Mouse (Mus musculus) gastrocnemius, adult 8-10 months (tissue): ENCODE results near the gene Macrod1. TPM values are rescaled to one million over a fixed set of nuclear protein-coding genes. Genes with fewer than 3 reads are reported as not detected.

Experiments used
- DNase-seq, 2 experiments: peaks; one replicate each; pipeline ENCODE4 v3.0.0; 2022; ENCODE audit warnings: low spot score in 2 of 2
- total RNA-seq, 4 experiments: library from RNA; stranded (reverse); gene quantifications; 2 replicates each; pipeline ENCODE4 v1.2.4; 2022

The Macrod1 gene
- total RNA-seq, 4 experiments from 2014 or later, result 279 to 336 (median 292) TPM

DNA sequence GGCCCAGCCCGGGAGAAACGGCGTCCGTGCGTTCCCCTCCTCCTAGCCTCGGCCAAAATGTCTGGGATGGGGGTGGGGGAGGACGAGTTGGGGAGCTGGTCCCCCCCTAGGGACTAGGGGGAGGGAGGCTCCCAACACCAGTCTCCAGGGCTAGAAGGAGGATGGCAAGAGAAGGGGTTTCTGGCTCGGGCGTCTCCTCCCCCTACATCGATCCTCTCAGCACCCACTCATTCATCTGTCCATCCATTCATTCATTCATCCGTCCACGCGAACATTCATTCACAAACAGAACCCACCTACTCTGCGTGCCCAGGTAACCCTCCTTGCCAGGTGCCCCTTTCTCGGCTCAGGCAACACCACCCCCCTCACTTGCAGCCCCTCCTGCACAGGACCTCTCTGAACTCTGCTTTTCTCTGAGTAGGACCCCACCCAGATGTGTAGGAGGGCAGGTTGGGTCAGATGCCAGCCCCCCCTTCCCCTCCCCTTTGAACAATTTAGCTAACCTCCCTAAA, 109.6 kb downstream of the Macrod1 start:
- no peak for DNase-seq

DNA sequence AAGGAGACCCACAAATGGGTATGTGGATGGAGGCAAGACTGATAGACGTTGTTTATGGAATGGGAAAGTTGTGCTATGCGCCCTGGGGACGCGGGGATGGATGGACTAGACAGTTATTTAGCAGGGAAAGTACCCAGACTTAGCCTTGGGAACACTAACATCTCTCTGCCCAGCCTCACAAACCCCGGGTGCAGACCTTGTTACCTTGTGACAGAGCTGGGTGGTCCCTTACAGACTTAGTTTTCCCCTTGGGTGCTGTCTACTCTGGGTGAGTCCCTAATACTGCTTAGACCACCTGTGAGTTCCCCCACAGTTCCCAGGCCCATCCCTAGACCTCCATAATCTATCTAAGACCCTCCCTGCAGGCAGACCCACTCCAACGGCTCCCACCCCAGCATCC, 110.2 kb downstream of the Macrod1 start:
- no peak for DNase-seq

- no peak for DNase-seq
Observed at GRCm38 (mm10) chr19:7168423-7168822, 111.8 kb downstream of the Macrod1 start.

DNA sequence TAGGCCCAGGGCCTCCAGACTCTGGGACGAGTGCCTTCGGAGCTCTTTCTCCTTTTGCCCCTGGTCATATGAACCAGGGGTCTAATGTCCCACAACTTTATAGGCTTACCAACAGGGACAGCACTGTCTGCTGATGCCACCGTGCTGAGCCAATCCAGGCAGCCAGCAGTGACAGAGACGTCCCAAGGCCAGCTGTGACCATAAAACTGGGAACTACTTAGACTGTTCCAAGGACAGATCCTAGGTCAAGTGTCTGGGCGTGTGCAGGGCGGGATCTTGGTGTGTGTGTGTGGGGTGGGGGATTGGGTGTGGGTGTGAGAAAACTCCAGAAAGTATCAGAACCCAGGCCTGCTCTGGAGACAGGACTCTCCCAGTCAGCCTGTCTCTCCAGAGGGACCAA, 114.3 kb downstream of the Macrod1 start:
- peak; percentile 33 to 36 for DNase-seq

DNA sequence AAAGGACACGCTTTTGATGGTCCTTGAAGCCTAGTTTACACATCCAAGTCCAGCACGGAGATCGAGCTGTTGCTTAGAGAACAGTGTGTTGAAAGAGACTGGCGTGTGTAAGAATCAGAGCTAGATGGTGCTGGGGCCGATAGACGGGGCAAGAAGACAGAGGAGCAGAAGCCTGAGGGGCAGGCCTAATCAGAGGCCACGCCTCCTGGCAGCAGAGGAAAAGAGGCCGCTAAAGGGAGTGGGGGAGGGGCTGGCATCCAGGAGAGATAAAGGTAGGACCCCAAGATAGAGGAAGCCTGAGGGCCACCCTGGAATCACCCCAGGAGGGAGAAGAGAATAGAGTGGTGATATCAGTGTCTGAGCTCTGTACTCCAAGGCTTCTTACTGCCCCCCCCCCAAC, 114.8 kb downstream of the Macrod1 start:
- DNase-seq, result no peak

DNA sequence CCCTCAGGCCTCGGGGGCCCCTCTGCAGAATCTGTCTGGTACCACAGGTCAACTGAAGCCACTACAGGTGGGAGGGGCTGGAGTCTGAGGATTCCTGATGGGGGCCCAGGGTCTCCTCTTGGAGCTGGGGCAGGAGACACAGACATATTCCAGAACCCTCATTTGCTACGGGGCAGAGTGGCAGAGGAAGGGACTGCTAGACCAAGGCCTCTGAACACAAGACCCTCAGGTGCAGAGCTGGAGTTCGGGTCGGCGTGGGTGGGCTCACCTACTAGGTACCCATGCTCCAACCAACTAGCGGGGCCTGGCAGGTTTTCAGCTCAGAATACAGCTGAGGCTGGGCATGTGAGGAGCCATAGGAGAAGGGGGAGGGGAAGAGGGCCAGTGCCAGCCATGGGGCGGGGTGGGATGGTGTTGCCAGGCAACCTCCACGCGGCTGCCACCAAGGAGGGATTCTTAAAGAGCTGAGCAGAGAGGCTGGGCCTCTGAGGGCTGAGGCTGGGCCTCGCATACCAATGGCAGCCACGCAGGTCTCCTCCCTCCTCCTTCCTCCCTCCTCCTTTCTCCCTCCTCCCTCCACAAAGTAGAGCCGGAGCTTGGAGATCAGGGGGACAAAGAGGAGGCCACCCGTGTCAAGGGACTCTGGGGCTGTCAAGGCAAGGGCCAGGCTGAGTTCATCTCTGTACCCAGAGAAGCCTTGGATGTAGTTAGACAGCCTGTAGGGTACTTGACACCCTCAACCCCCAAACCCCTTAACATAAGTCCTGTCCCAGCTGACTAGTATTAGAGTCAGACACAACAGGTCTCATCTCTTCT, 115.6 kb downstream of the Macrod1 start:
- no peak for DNase-seq

DNA sequence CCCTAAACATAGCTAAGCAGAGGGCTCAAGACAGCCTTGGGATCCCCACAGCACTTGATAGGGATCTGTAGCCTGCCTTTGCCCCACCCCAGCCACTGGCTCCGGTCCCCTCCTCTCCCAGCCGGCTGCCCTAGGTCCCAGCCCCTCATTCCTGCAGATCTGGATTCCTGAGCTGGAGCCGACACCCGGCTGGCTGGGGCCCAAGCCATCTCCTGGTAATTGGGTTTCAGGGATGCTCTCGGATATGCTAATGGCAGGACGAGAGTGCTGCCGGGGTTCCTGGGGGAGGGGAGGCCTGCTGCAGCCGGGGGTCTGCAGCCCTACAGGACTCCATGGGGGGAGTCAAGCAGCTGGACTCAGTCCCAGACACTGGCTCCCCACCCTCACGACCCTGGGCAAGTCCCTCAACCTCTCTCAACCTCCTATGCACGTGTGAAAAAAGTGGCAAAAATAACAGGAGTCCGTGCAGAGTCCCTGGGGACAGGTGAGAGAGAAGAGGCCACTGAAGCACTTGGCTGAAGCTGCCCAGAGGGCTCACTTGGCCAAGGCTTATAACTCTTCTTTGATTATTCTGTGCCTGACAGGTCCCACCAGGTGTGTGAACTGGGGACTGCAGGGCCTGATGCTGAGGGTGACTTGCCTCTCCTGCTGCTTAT, 119.6 kb downstream of the Macrod1 start:
- DNase-seq, result no peak

DNA sequence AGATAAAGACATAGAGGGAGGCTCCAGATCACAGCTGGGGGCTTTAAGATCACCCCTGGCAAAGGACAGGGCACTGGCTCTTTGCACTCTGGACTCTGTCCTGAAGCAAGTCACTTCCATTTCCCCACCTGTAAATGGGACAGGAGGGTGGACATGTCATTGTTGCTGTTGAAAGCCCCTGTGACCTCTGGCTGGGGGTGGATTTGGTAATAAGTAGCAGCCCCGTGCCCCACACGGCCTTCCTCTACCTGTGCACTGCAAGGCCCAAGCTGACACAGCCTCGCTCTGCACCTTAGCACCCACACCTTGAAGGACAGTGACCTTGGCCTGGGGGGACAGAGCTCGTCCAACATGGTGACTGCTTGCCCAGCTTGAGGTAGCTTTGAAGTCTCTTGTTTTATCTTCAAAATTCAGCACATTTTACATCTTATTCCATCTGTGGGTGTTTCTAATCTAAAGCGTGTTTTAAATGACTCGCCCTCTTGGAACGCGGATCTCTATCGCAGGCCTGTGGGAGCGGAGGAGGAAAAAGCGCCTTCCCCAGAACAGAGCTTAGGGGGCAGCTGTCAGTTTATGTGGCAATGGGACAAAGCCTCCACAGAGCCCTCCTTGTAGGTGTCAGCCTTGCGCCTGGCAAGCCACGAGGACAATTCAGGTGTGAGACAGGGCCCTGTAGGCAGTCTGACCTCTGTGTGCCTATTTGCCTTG, 121.3 kb downstream of the Macrod1 start:
- DNase-seq, result no peak

GRCm38 (mm10) chr19:7178841-7179452, 122.3 kb downstream of the Macrod1 start:
- DNase-seq, result peak in 1 of 2 experiments; percentile 31

GRCm38 (mm10) chr19:7180756-7181405, 124.3 kb downstream of the Macrod1 start:
- peak in 1 of 2 experiments; percentile 56 for DNase-seq

DNA sequence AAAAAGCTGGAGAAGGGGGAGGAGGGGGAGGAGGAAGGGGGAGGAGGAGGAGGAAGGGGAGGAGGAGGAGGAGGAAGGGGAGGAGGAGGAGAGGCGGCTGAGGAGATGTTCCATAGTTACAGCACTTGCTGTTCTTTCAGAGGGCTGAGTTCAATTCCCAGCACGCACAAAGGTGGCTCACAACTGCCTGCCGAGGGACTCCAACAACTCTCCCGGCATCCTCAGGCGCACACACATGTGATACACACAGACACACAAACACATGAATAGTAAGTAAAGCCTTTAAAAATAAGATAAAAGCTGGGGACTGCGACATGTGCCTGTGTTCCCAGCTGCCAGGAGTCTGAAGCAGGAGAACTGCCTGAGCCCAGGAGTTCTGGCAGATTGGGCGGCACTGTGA, 124.9 kb downstream of the Macrod1 start:
- DNase-seq, result no peak

DNA sequence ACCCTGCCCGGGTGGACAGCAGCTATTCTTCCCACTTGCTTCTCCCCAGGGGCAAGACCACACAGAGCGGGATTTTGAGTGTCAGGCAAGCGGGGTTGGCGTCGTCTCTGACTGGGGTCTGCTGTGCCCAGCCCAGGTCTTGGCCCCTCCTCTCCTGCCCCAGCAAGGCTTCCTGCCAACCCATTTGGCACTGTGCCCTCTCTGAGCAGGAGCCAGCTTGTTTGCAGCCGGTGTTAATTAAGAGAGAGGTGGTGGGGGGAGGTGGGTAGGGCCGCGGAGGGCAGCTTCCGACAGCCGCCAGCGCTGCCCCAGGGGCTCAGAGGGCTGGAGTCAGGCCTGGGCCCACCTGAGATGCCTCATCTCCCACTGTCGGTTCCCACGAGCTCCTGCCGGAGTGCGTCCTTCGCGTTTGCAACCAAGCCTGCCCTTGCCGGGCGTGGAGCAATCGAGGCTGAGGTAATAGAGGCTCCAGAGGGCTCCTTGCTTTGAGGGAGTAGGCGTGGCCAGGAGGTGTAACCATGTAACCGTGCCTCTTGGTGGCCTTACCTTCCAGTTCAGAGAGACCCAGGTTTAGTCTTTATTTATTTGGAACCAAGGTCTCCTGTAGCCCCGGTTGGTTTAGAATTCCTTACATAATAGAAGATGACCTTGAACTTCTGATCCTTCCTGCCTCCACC, 125.8 kb downstream of the Macrod1 start:
- DNase-seq, result no peak

DNA sequence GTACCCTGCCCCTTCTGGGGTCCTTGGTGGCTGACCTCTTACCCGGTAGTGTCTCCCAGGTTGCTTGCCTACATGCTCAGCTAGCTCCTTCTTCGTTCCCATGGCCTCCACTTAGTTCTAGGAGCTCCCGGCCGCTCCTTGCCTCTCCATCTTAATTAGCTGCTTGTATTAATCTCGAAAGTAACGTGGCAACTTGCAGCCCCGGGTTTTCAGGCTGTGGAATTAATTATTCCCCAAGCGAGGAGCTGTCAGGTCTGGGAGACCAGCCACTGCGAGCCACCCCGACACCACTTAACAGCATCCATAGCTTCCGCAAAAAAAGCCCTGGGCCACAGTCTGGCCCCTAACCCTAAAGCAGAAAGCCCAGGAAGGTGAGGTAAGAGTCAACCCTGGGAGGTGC, 126.8 kb downstream of the Macrod1 start:
- no peak for DNase-seq

GRCm38 (mm10) chr19:7185059-7185458, 128.4 kb downstream of the Macrod1 start:
- no peak for DNase-seq

DNA sequence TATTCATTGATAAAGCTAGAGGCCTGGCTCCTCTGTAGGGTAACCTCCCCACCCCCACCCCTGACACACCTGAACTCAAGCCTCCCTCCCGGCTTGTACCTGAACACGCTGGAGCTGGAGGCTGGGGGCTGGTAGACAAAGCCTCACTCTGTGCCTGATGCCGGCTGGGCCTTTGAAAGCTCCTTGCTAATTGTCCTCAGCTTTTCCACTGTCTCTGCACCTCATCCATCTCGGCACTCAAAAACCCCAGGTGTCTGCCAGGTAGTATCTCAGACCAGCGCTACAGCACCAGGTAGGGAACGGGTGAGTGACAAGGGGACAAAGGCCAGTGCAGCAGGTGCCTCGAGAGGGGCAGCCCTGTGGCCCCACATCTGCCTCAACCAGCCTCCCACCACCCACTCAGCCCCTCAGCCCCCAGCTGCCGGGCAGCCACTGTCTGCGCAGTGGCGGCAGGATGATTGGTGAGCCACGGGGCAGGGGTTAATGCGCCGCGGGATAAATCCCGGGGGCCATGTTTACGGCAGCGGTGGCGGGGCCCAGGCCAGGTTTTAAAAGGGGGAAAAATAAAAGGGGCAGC, 129.2 kb downstream of the Macrod1 start:
- no peak for DNase-seq

DNA sequence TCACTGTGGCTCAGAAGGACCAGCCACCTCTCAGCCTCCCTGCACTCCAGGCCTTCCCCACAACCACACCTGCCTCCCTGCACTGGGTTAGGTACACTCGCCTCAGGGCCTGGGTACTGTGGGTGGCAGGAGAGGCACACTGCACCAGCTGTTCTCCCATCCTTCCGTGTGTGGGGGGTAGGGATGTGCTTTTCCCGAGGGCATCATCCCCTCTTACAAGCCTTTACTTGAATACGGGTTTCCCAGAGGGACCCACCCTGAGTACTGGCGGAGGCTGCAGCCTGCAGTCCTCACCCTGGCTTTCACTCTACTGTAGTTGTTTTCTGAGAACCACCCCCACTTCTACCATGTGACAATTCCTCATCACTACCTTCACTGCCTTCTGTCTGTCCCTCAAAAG, 130.5 kb downstream of the Macrod1 start:
- no peak for DNase-seq

DNA sequence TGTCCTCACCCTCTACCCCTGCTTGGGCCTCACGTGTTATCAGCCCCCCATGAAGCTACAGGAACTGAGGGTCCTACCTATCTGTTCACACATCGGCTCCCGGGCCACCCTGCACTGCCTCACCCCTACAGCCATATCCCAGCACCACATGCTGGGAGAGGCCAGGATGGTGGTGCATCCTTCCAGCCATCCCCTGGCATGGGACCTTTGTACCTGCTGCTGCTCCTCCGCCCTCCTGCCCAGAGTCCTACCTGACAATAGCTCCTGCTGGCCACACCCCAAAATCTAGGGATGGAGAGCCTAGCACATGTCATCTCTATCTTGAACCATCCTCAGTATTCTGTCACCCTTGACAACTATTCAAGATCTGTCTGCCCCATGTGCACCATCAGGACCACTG, 132.4 kb downstream of the Macrod1 start:
- no peak for DNase-seq

GRCm38 (mm10) chr19:7190986-7191385, 134.4 kb downstream of the Macrod1 start:
- no peak for DNase-seq

GRCm38 (mm10) chr19:7191639-7192038, 135.0 kb downstream of the Macrod1 start:
- DNase-seq, result no peak

DNA sequence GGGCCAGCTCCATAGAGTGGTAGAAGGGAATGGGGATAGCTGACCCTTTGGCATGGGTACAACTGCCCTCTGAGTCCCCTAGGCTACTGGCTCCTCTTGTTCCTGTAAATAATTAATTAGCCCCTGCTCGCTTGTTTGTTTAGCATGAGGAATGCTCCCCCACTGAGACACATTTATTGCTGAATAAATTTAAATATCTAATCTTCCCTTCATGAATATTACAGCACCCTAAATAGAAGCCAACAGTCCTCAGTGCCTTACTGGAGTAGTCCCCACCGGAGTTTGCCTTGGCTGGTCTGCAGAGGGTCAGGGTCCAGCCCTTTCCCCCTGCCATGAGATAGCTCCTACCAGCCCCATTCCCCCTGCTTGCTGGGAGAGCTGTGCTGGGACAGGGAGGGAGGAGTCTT, 136.0 kb downstream of the Macrod1 start:
- no peak for DNase-seq
